Mouse (Mus musculus): ENCODE measurements around the gene Cmtm3.

DNA sequence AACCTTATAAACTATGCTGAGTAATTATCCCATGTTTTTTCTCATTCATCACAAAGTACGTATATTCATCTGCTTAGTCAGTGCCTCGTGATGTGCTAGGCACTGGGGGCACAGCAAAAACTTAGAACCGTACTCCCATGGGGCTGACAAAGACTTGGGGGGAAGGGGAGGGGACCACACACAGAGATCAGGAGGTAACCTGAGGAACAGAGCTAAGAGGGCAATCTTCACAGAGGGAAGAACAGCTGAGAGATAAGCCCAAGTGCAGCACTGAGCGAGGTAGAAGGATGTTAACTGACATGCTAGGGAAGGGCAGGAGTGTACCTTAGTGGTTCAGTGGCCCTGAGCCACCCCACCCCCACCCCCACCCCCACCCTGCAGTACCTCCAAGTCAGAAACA, 47.5 kb downstream of the Cmtm3 start:
- TF ChIP-seq GATA1 (IDR thresholded peaks at IDR 0.05; ENCODE audit: low read length), result no peak
- no peak for TF ChIP-seq TAL1 (IDR thresholded peaks at IDR 0.05; ENCODE audit: low read length)
